8 mouse cellular contexts compared by ENCODE assay signal in genomic region chr9:102723990-102724461, GRCm38 (mm10). TPM values are rescaled to one million over a fixed set of nuclear protein-coding genes. Genes with fewer than 3 reads are reported as not detected.
A peak's percentile ranks its signal among the peaks of the same experiment; 100 is the strongest.
DNase-seq lines count a peak whose midpoint lies in the region; ATAC-seq and TF ChIP-seq lines count a peak whose summit lies in the region.

No protein-coding gene starts in this region.

- no peak for TF ChIP-seq CTCF in kidney, postnatal 0 days (IDR thresholded peaks at IDR 0.05; ENCODE audit: low read depth)
- TF ChIP-seq CTCF in olfactory bulb, adult 2 months (IDR thresholded peaks at IDR 0.05; ENCODE audit: insufficient read depth, low read depth, low read length): no peak

- H3K36me3 ChIP-seq in megakaryocyte, embryonic 14.5 days (replicated peaks; ENCODE audit: low read length): peaks cover 82% of the 10 kb centered on the region
- peaks cover 91% of the 10 kb centered on the region for H3K36me3 ChIP-seq in forebrain, embryonic 14.5 days (ENCODE audit: control insufficient read depth, insufficient read depth, low read length)
- peaks cover 76% of the 10 kb centered on the region for H3K36me3 ChIP-seq in heart, embryonic 15.5 days
- H3K36me3 ChIP-seq in kidney, postnatal 0 days (ENCODE audit: insufficient read depth, low read length): peaks cover 74% of the 10 kb centered on the region
- H3K36me3 ChIP-seq in limb, embryonic 13.5 days: peaks cover 90% of the 10 kb centered on the region

- H3K4me2 ChIP-seq in forebrain, embryonic 14.5 days (ENCODE audit: low read length): peak overlapping the region; percentile 94; the same call in 1 of the 2 replicates
- no peak overlapping the region for H3K4me2 ChIP-seq in heart, embryonic 15.5 days
- 0 out of 2 replicates have a peak overlapping the region, but pooled peaks have one; percentile 7 for H3K4me2 ChIP-seq in kidney, postnatal 0 days (ENCODE audit: low read length)
- H3K4me2 ChIP-seq in limb, embryonic 13.5 days (replicated peaks): peak overlapping the region; percentile 74

- H3K9me3 ChIP-seq in megakaryocyte, embryonic 14.5 days: no peaks in the 10 kb centered on the region
- no peaks in the 10 kb centered on the region for H3K9me3 ChIP-seq in forebrain, embryonic 14.5 days (replicated peaks; ENCODE audit: control insufficient read depth, low read length)
- H3K9me3 ChIP-seq in heart, embryonic 15.5 days (replicated peaks): no peaks in the 10 kb centered on the region
- no peaks in the 10 kb centered on the region for H3K9me3 ChIP-seq in kidney, postnatal 0 days (replicated peaks; ENCODE audit: low read length)
- no peaks in the 10 kb centered on the region for H3K9me3 ChIP-seq in limb, embryonic 13.5 days

- H3K4me1 ChIP-seq in megakaryocyte, embryonic 14.5 days: peaks cover 95% of the 10 kb centered on the region
- H3K4me1 ChIP-seq in forebrain, embryonic 14.5 days (ENCODE audit: control insufficient read depth, insufficient read depth, low read length): peaks cover 64% of the 10 kb centered on the region
- H3K4me1 ChIP-seq in heart, embryonic 15.5 days (replicated peaks): peaks cover 93% of the 10 kb centered on the region
- peaks cover 81% of the 10 kb centered on the region for H3K4me1 ChIP-seq in kidney, postnatal 0 days (replicated peaks; ENCODE audit: insufficient read depth, low read length)
- H3K4me1 ChIP-seq in limb, embryonic 13.5 days: peaks cover 89% of the 10 kb centered on the region
- H3K4me1 ChIP-seq in olfactory bulb, adult 2 months (ENCODE audit: control insufficient read depth, insufficient read depth, low read length): peaks cover 47% of the 10 kb centered on the region

- H3K27ac ChIP-seq in forebrain, embryonic 14.5 days (ENCODE audit: low read depth, low read length): peak overlapping the region; percentile 78; the same call in 1 of the 2 replicates
- H3K27ac ChIP-seq in heart, embryonic 15.5 days: peak overlapping the region; percentile 98
- H3K27ac ChIP-seq in kidney, postnatal 0 days: peak overlapping the region; percentile 84
- H3K27ac ChIP-seq in limb, embryonic 13.5 days: peak overlapping the region; percentile 87
- peak overlapping the region; percentile 71; the same call in 1 of the 2 replicates for H3K27ac ChIP-seq in olfactory bulb, adult 2 months (ENCODE audit: insufficient read depth, low read depth, low read length)

- no peak for TF ChIP-seq POLR2A in olfactory bulb, adult 2 months (IDR thresholded peaks at IDR 0.05; ENCODE audit: insufficient read depth, low read depth, low read length)

- H3K9ac ChIP-seq in forebrain, embryonic 14.5 days (ENCODE audit: low read length): no peak overlapping the region
- H3K9ac ChIP-seq in heart, embryonic 15.5 days: 0 out of 2 replicates have a peak overlapping the region, but pooled peaks have one; percentile 19
- no peak overlapping the region for H3K9ac ChIP-seq in kidney, postnatal 0 days (ENCODE audit: low read depth, low read length)
- no peak overlapping the region for H3K9ac ChIP-seq in limb, embryonic 13.5 days

- H3K27me3 ChIP-seq in megakaryocyte, embryonic 14.5 days (replicated peaks): peaks cover 25% of the 10 kb centered on the region
- no peaks in the 10 kb centered on the region for H3K27me3 ChIP-seq in forebrain, embryonic 14.5 days (replicated peaks; ENCODE audit: control insufficient read depth, insufficient read depth, low read length)
- H3K27me3 ChIP-seq in heart, embryonic 15.5 days: no peaks in the 10 kb centered on the region
- no peaks in the 10 kb centered on the region for H3K27me3 ChIP-seq in kidney, postnatal 0 days (ENCODE audit: insufficient read depth, low read length)
- H3K27me3 ChIP-seq in limb, embryonic 13.5 days: no peaks in the 10 kb centered on the region

- 2% methylated on average over 4 of the region's 4 CpGs for WGBS in forebrain, embryonic 14.5 days
- WGBS in heart, embryonic 15.5 days: 19% methylated on average over 4 of the region's 4 CpGs
- 39% methylated on average over 4 of the region's 4 CpGs for WGBS in kidney, postnatal 0 days
- WGBS in limb, embryonic 13.5 days: 31% methylated on average over 4 of the region's 4 CpGs
- 50% methylated on average over 4 of the region's 4 CpGs for WGBS in olfactory bulb, adult 2 months

- no peak for ATAC-seq in megakaryocyte, adult 5-6 weeks (ENCODE audit: poor library complexity, severe bottlenecking)
- peak; percentile 89 for ATAC-seq in forebrain, embryonic 14.5 days
- ATAC-seq in heart, embryonic 15.5 days (replicated peaks; ENCODE audit: insufficient number of reproducible peaks, insufficient read depth, low FRiP score, low read depth): no peak; the same call in 1 of the 2 replicates
- ATAC-seq in kidney, postnatal 0 days (replicated peaks; ENCODE audit: low FRiP score, low read depth): peak; percentile 4; the same call in 1 of the 2 replicates
- ATAC-seq in limb, embryonic 13.5 days (ENCODE audit: low FRiP score, low read depth): peak; percentile 65

- peak; percentile 90 for DNase-seq in forebrain, embryonic 14.5 days (ENCODE audit: low spot score)
- DNase-seq in kidney, postnatal 0 days (ENCODE audit: low spot score): no peak
- no peak for DNase-seq in yolk sac, embryonic 10.5 days (ENCODE audit: low spot score)

- H3K4me3 ChIP-seq in megakaryocyte, embryonic 14.5 days (replicated peaks): peak overlapping the region; percentile 38
- H3K4me3 ChIP-seq in forebrain, embryonic 14.5 days (ENCODE audit: low read depth, low read length): no peak overlapping the region
- no peak overlapping the region for H3K4me3 ChIP-seq in heart, embryonic 15.5 days
- H3K4me3 ChIP-seq in kidney, postnatal 0 days (replicated peaks; ENCODE audit: low read depth, low read length): no peak overlapping the region
- no peak overlapping the region for H3K4me3 ChIP-seq in limb, embryonic 13.5 days
- no peak overlapping the region for H3K4me3 ChIP-seq in olfactory bulb, adult 2 months (ENCODE audit: insufficient read depth, low read depth, low read length)

RNA-seq across cellular contexts. Expression of gene Amotl2, which starts 7.6 kb away (rescaled TPM):
- polyA plus RNA-seq in megakaryocyte, embryonic 14.5 days (2012; ENCODE audit: insufficient read depth, low replicate concordance): 17.8 and 18.5 TPM in 2 replicates
- 1.3 and 1.7 TPM in 2 replicates for total RNA-seq in megakaryocyte, adult 5-6 weeks (2015)
- 1.1 and 2.8 TPM in 2 replicates for total RNA-seq in megakaryocyte, adult 5-6 weeks (2017)
- polyA plus RNA-seq in forebrain, embryonic 14.5 days (2014; fragmentation: Nextera tagmentation; extraction: Ambion mirVana): 30.4 and 44.0 TPM in 2 replicates
- polyA plus RNA-seq in heart, embryonic 15.5 days (2015; fragmentation: Nextera tagmentation; extraction: Ambion mirVana): 38.9 and 45.6 TPM in 2 replicates
- 40.8 and 44.3 TPM in 2 replicates for polyA plus RNA-seq in kidney, postnatal 0 days (2015; fragmentation: Nextera tagmentation; extraction: Ambion mirVana)
- polyA plus RNA-seq in limb, embryonic 13.5 days (2015; fragmentation: Nextera tagmentation; extraction: Ambion mirVana): 66.8 and 71.3 TPM in 2 replicates
- not detected in 2 replicates for polyA plus RNA-seq in olfactory bulb, adult 2 months (2012; ENCODE audit: insufficient read depth, insufficient read length, low replicate concordance, missing spikeins)

Comparison
In these comparisons a context has a peak if more than half of its experiments do, and no peak if none do; other contexts are left out.
1. ATAC-seq: peak in forebrain, embryonic 14.5 days (single experiment), kidney, postnatal 0 days (single experiment) and limb, embryonic 13.5 days (single experiment); none in megakaryocyte, adult 5-6 weeks (single experiment) and heart, embryonic 15.5 days (single experiment).
2. RNA of gene Amotl2, which starts 7.6 kb away (polyA plus RNA-seq): 66.8 to 71.3 TPM in limb, embryonic 13.5 days, 40.8 to 44.3 TPM in kidney, postnatal 0 days, 38.9 to 45.6 TPM in heart, embryonic 15.5 days, 30.4 to 44.0 TPM in forebrain, embryonic 14.5 days and 17.8 to 18.5 TPM in megakaryocyte, embryonic 14.5 days; not detected in olfactory bulb, adult 2 months; every median in the first group is over 10 times any median in the second.
3. Peak in every context shown above with its lines, with median percentiles within 50 percentile points of each other: H3K27ac ChIP-seq.